Mouse (Mus musculus): ENCODE data around the gene Arnt2.

DNA sequence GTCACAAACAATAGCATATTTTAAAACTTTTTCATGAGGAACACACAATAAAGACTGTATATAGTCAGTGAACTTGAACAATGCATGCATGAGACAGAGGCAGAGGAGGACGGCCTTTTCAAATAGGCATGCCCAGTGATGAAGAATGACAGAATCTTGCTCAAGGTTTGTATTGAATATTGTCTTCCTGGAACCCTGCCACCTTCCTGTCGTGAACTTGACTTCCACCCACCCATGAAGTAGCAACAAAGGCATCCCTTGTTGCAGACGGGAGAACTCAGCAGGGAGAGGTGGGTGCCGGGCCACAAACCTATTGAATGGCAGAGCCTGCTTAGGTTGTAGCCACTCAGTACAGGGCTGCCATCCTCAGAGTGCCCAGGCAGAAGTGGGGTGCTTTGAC is 43.7 kb downstream of the Arnt2 start:
- TF ChIP-seq CTCF (IDR thresholded peaks at IDR 0.05; ENCODE audit: borderline replicate concordance, insufficient read depth, low read depth, low read length) (no peak), POLR2A (IDR thresholded peaks at IDR 0.05; ENCODE audit: borderline replicate concordance, insufficient read depth, low read length) (no peak)
